Mouse (Mus musculus) lung, adult 18-20 months (tissue): ENCODE results near the gene Cct7.
A peak's percentile ranks its signal among the peaks of the same experiment; 100 is the strongest.
"Not testable (repeated sequence)": the region's sequence is repeated elsewhere in the genome, so short reads cannot be mapped to it uniquely, and the experiment has no call there.

Experiments used
- DNase-seq, 2 experiments: peaks; one replicate each; pipeline ENCODE4 v3.0.0; 2022; ENCODE audit warnings: mixed read lengths in 2 of 2

Gene Cct7

DNA sequence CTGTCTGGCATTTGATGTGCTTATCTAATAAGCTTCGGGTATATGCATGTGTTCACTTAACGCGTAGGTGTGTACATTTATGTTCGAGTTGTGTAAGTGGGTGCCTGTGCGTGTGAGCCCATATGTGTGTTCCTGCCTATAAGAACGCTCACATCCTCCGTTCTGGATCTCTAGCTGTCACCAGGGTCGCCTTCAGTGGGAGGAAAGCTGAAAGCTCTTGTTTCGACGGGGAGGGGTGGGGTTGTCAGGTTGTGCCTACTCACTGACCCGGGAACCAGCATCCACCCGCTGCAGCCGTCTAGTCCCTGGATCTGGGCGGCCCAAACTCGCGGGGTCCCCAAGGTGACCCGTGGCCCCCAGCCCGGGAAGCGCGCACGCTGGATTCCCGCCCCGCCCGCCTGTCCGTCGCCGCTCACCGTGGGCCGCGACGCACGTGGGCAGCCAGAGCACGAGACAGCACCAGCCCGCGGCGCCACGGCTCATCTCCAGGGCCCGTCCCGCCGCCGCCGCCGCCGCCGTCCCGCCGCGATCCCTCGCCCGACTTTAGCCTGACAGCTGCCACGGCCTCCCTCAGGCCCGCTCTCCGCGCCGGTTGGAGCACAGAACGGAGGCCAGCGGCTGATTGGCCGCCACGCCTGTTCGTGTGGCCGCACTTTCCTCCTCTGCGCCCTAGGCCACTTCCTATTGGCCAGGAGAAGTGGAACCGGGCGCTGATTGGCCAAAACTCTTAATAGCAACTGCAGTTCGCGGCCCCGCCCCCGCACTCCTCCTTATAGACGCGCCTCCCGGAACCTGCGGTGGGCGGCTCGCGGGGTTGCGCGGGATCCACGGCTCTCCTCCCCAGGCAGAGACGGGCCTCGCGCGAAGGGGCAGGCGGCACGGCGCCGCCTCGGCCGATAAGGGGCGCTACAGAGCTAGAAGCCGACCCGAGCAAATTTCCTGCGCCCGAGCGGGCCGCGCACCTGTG lies at the start of gene Cct7:
Gene Cct7, plus strand, starts transcription at position 818 of the 967 bp plus-strand sequence.
- peak; percentile 99 for DNase-seq

DNA sequence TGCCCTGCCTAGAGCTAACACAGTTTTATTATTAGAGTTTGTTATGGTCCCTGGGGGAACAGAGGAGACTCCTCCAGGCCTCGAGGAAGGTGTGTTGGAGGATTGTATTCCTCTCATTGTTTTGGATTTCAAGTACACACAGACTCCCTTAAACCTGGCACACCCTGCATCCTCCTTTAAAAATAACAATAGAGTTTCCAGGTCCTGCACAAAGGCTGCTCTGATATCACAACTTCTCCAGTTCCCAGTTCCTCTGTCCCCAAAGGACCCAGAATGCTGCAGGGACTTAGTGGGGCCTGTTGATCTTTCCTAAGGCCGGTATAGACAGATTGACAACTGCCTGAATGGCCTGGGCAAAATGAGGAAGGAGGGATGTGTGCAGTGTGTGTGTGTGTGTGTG lies 48.7 kb upstream of the Cct7 start:
- no peak for DNase-seq

DNA sequence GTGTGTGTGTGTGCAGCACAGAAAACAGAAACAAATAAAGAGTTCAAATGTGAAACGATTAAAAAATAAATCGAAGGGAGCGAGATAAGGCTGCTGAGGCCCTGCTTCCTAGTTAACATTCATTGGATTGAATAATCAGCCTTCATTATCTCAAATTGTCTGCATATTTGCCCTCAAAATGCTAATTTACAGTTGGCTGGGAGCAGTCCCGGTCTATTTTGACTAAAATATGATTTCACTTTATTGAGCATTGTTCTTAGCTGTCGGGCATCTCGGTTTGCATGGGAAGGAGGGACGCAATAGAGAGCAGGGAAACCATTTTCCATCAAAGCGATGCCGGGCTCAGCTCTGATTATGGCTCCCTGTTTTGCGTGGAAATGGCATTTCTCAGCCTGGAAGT lies 48.3 kb upstream of the Cct7 start:
- no peak for DNase-seq

DNA sequence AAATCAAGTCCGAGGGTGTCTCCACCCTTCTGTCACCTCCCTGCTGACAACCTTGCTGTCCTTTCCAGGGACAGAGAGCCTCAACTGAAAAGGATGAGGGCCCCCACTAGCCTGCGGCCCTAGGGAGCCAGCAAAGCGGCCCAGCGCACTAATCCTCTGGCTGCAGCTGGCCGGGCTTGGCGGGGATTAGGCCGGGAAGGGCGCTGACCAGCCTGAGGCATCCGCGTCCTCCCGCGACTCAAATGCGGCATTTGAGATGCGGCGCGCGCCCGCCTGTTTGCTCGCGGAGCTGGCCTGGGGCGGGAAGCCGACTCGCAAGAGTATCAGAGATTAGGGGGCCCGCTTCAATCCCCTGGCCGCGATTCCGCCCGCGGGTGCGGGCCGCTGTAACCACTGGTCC lies 42.3 kb upstream of the Cct7 start:
- no peak for DNase-seq

DNA sequence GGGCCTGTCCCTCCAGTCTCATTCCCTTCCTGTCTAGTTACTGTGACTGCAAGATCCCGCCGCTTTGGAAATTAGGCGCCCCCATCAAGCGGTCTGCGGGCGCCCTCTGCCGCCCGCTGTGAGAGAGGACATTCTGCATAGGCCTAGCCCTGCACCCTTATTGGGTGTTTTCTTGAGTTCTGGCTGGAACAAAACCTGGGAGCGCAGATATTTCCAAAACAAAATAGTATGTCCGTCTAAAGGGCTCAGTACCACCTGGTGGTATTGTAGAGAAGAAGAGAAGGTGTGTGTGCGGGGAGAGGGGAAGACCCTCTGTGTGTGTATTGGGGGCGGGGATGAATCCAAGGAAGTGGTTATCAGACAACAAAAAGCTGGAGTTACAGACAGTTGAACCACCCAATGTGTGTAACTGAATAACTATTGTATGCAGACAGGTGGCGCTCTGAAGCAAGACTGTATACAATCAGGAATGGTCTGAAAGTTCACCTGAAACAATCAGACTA lies 40.5 kb upstream of the Cct7 start:
- DNase-seq = peak; percentile 33 to 58

DNA sequence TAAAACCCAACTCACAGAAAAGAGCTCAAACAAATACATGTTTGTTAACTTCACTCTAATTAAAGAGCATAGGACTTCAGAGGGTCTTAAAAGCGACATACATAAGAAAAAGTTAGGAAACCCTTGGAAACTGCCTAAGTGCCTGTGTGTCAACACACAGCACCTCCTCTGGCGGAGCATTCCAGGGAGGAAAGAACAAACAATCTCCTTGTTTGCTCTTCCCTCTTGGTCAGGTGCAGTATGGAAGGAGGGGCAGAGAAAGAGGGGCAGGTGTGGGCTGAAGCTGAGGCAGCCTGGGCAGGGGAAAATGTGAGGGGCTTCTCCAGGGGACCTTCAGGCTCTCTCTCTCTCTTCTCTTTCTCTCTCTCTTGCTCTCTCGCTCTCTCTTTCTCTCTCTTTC lies 35.5 kb upstream of the Cct7 start:
- peak; percentile 54 to 70 for DNase-seq

DNA sequence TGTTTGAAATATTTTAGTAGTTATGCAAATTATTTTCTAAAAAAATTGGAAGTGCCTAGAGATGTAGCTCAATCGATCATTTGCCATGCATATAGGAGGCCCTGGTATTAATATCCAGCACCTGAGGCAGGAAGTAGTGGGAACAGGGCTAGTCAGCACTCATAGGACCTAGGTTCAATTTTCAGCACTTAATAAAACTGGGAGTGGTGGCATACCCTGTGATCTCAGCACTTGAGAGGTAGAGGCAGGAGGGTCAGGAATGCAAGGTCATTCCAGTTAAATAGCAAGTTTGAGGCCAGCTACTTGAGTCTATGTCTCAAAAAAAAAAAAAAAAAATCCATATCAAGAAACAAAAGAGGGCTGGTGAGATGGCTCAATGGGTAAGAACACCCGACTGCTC lies 32.2 kb upstream of the Cct7 start:
- peak; percentile 39 to 45 for DNase-seq

DNA sequence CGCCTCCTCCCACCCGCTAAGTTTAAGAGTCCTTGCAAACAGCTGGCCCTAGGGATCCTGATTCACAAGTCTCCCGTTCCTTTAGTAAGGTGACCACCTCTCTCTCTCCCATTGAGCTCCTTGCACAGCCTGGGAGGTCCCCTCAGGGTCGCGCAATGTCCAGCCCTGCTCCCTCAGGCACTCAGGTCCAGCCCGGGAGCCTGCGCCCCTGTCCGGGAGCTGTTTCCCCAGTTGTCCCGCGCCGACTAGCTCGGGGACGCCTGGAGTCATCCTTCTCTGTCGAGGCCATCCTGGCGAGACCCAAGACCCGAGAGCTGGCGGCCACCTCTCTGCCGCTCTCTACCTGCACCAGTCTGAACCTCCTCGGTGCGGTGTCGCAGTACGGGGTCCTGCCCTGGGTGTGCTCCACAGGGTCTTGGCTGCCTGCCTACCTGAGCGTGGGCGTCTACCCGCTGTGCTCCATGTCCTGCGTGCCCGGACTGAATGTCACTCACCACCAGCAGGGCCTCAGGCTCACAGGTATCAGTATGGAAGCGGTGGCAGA lies 27.4 kb upstream of the Cct7 start, which contains the start of gene Noto:
Gene Noto, plus strand, starts transcription at position 51 of the 544 bp plus-strand sequence.
- DNase-seq = no peak

DNA sequence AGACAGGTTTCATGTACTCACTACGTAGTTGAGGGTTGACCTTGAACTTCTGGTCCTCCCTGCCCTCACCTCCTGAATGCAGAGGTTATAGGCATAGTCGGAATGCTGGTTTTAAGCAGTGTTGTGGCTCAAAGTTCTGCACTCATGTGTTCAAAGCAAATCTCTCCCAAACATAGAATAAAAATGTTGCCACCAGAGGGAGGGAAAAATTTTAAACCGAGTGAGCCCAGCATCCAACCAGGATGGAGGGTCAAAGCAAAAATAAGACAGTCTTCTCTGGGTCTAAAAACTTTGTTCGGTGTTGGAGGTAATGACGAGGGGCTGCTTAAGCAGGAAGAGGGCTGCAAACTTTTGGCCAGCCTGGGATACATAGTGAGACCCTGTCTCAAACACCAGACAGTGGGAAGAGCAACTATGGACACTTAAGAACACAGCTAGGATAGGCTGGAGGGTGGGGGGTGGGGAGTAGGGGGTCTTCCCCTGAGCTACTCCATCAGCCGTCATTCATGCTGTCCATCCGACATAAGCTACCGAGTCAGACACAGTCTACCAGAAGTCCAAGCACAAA lies 20.0 kb upstream of the Cct7 start:
- DNase-seq = no peak

DNA sequence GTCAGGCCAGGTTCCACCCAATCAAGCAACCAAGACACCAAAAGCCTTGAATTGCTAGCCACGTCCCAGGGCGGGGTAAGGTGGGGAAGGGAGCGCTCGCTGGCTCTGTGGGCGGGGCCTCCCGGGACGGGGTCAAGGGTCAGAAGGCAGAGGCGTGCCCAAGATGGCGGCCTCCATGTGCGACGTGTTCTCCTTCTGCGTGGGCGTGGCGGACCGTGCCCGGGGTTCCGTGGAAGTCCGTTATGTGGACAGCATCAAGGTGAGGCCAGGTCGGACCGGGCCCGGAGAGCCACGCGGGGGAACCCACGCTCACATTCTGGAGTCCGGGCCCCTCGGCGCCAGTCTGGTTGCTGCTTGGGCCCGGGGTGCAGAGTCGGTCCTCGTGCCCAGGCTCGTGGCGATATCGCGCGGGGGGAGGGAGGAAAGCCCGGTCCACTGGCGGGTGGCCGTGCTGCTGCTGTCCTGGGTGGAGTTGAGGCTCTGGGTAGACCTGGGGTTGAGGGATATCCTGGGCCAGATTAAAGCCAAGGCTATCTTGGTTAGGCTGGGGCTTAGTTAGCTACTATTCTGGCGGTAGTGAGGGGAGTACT lies 19.4 kb upstream of the Cct7 start, which contains the start of gene Smyd5:
Gene Smyd5, plus strand, starts transcription at position 148 of the 590 bp plus-strand sequence.
- DNase-seq = peak; percentile 87 to 90

DNA sequence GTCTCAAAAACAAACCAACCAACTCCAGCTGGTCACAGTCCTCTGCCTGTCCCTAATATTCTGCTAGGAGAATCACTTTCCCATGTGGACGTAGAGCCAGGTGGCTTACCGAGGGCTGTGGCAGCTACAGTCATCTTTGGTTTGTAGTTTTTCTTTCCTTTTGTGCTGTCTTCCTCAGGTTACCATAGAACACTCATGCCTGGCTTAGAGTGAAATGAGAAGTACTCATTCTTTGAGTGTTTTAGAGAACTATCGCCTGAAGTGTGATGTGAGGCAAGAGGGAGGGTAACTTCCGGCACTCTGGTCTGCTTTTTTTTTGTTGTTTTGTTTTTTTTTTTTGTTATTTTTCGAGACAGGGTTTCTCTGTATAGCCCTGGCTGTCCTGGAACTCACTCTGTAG lies 17.4 kb upstream of the Cct7 start:
- no peak for DNase-seq

DNA sequence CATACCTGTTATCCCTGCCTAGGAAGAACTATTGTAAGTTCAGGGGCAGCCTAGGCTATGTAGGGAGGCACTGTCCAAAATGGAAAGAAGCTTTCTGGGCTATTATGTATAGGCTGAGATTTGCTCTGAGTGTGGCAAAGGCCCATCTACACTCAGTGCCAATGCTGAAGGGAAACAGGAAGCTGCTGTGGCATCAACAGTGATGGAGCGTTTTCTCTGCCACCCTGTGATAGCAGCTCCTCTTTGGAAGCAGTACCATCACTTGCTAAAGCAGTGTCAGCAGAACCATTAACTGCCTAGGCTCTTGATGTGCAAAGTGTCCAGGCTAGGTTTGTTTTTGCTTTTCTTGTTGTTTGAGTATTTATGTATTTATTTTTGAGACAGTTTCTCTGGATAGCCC lies 15.1 kb upstream of the Cct7 start:
- no peak for DNase-seq

DNA sequence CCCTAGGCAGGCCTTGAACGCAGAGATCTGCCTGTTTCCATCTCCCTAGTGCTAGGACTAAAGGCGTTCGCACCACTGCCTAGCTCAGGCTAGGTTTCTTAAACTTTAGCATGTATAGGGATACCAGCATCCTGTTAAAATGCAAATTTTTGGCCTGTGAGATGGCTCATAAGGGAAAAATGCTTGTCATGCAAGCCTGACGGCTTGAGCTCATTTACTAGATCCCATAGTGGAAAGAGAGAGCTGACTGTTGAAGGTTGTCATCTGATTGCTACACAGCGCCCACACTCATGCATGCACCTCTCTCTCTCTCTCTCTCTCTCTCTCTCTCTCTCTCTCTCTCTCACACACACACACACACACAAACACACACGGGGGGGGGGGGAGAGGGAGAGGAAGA lies 14.7 kb upstream of the Cct7 start:
- DNase-seq = no peak

DNA sequence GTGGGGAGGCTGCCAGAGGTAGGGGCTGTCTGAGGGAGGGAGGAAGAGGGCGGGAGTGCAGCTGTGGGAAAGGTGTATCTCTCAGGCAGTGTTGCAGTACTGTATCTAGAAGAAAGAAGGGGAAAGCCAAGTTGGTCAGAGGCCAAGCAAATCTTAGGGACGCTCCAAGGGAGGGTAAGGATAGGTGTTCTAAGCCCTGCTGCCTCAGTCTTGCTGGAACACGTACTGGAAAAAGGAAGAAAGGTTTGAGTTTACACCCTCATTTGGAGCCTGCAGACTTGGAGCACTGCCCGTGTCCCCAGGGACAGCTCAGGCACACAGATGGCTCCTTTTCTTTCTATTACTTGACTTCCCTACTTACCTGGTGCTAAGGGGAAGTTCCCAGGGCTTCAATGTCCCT lies 10.2 kb upstream of the Cct7 start:
- DNase-seq = no peak

DNA sequence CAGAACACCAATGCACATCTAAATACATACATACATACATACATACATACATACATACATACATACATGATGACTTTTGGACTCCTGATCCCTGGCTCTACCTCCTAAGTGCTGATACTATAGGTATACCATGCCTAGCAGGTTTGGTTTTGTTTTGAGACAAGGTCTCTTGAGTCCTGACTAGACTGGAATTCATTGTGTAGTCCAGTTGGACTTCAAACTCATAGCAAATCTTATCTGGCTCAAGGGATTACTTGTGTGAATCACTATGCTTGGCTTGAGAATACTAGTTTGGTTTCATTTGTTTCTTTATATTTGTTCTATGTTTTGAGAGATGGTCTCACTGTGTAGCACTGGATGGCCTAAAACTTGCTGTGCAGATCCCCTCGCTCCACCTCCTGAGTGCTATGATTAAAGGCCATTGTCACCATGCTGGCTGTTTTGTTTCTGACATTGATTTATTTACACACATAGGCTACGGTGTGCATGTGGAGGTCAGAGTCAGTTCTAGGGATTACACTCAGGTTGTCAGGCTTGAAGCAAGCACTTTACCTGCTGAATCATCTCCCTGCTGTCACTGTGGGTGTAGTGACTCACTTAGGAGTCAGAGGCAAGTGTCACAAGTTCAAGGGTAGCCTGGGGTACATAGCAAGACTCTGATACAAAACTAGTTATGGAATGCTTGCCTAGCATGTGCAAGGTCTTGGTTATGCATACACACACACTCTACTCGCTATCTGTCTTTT lies 7.7 kb upstream of the Cct7 start:
- no peak for DNase-seq

DNA sequence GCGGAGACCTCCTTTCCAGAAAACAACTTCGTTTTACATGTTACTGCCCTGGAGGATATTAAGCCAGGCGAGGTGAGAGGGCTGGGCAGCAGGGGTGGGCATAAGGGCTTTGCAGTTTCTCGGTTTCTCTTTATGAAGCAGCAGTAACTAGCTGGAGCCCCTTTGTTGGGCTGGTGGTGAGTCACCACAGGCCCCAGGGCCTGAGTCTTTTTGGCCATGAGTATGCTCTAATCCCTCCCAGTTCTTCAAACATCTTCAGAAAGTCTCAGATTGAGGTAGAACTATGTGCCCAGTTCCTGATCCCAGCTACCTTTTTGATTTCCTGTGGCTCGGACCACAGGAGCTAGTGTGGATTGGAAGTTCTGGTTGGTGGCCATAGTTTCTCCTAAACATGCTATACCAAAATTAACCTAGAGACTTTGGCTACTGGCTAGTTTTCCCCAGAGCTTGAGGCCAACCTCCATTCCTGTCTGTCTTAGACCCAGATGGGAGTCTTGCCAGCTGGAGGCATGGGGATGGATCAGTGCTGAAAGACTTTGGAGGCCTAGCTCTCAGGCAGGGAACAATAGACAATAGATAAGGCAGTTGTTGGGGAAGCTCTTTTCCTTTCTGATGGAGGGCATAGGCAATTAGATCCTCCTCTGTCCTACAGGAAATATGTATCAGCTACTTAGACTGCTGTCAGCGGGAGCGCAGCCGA lies 6.9 kb upstream of the Cct7 start:
- no peak for DNase-seq

DNA sequence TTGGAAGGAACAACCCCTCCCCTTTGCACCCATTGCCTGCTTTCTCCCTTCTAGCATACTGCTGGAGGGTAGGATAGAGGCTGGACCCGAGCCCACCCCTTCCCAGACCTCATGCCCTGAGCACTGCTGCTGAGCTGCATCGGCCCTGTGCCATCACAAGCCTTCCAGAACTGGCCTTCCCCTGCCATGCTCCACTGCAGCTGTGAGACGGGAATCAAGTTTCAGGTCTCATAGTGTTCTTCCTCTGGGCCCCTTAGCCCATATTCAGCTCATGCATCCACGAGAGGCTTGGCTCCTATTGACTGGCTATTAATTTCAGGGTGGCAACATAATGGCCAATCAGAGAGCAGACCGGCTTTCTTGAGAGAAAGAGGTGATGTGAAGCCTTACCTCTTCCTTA lies 6.0 kb upstream of the Cct7 start:
- DNase-seq = no peak

DNA sequence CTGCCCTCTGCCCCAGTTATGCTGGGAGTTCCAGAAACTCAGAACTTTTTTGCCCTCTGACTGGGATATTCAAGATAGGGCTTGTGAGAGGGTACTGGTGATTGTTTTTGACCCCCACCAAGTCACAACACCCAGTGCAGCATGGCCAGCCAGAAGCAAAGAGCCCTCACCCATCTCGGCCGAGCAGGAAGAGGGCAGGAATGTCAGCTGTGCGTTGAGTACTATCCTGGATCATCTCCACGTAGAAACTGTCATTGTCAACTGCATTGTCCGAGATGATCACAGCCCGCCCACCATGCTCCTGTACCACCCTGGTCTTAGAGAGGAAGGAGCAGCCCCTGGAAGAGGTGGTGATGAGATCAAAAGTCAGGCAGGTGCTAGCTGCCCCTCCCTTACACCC lies 4.0 kb upstream of the Cct7 start:
- DNase-seq = no peak

DNA sequence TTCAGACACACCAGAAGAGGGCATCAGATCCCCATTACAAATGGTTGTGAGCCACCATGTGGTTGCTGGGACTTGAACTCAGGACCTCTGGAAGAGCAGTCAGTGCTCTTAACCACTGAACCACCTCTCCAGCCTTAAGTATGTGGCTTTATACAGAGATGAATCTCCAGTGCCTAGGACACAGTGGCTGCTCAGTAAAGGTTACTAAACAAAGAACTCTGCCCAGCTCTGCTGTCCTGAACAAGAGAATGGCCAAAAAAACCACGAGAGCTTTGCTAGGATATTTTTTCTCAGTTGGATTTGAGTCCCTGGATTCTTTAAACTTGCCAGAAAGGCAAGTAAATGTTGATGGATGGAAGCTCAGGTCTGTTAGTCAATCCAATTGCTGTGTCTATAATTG lies 1.2 kb upstream of the Cct7 start:
- not testable (repeated sequence) for DNase-seq

DNA sequence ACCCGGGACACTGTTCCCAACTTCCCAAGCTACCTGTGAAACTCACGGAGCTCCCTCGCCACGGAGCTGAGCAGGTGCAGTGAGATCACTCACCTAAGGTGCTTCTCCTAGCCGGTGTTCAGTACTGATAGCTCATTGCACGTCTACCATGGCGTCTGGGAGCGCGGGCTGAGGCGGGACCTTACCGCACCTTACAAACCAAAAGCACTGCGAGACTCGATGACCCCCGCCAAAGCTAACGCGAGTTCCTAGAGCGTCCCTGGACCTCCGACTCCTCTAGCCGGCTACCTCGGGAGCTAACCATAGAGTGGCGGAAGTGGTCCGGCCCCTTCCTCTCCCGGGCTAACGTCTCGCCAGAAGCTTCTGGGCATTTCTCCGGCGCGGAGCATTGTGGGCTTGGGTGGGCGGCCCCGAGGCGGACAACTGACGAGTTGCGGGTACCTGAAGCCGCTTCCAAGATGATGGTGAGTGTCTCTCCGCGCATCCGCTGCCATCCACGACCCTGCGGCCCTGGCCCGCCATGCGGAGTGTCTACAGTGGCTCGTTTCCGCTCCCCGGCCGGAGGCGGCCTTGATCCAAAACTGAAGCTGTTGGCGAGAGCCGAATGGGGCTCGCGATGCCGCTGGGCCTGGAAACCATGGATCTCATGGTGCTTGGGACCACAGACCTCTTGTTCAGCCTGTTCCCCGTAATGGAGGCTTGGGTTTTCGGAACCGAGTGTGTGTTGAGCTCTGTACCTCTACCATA lies 523 bp downstream of the Cct7 start, which contains the start of gene Pradc1:
Gene Pradc1, minus strand, starts transcription at position 307 of the 747 bp plus-strand sequence.
- DNase-seq = peak; percentile 98 to 99

DNA sequence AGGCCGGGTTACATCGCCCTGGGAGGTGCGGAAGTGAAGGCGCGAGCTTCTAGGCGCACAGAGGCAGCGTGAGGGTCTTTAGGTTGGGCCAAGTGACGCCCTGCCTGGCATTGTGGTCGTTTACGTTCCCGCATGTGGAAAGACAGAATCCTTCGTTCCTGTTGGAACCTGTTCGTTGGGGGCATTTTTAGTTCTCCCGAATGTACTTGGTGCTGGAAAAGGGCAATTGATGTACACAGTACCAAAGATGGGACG lies 1.0 kb downstream of the Cct7 start:
- DNase-seq = no peak
